Comparison of ENCODE assay signal across 13 mouse cellular contexts in genomic region chr1:171607176-171607575, GRCm38 (mm10). TPM values are rescaled to one million over a fixed set of nuclear protein-coding genes. Genes with fewer than 3 reads are reported as not detected.
DNase-seq lines count a peak whose midpoint lies in the region; ATAC-seq and TF ChIP-seq lines count a peak whose summit lies in the region.
"Had no signal": no experiment of that assay in that cellular context is flagged by ENCODE, and none has a peak within 500 bp of the region (broad histone marks: within the 10 kb centered on the region; RNA-seq: fewer than 3 reads in every experiment).

Ly9 (minus strand) TSS chr1:171607410.

- peaks cover 4 to 72% of the 10 kb centered on the region in 2 experiments; a peak in 3 of 4 replicates for H3K4me1 ChIP-seq in CH12.LX (ENCODE audit: control insufficient read depth in 1 of 2, insufficient read depth in 2 of 2)
- H3K4me1 ChIP-seq in megakaryocyte, embryonic 14.5 days: peaks cover 6% of the 10 kb centered on the region; the same call in 1 of the 2 replicates
- H3K4me1 ChIP-seq in midbrain, embryonic 13.5 days (replicated peaks): no peaks in the 10 kb centered on the region
- H3K4me1 ChIP-seq: limb, embryonic 15.5 days; neural tube, embryonic 15.5 days had no signal

- in situ Hi-C loops in CH12.LX (cut with MboI; ENCODE audit: low pct_ligation_motif_present, low pct_unique_long_range_greater_than_20kb, low sequenced_read_pairs): loop anchor here (5.0 kb wide), 1 partner anchor 50 kb away; no protein-coding TSS in a partner anchor

- peak; percentile 76 for TF ChIP-seq POLR2A in CH12.LX (IDR thresholded peaks at IDR 0.05; ENCODE audit: low read depth, low read length)

- dilution Hi-C loops in CH12.LX (cut with MboI; ENCODE audit: extremely low pct_ligation_motif_present, extremely low pct_unique_long_range_greater_than_20kb, low sequenced_read_pairs): no loop called here

- H3K27me3 ChIP-seq in CH12.LX (replicated peaks): no peaks in the 10 kb centered on the region
- peaks cover 7% of the 10 kb centered on the region for H3K27me3 ChIP-seq in megakaryocyte, embryonic 14.5 days (replicated peaks)
- H3K27me3 ChIP-seq in midbrain, embryonic 13.5 days: no peaks in the 10 kb centered on the region
- H3K27me3 ChIP-seq: limb, embryonic 15.5 days; neural tube, embryonic 15.5 days had no signal

- TF ChIP-seq EP300 in CH12.LX (IDR thresholded peaks at IDR 0.05; ENCODE audit: low read length): peak; percentile 38; the same call in 1 of the 2 replicates

- WGBS in midbrain, embryonic 13.5 days: 91% methylated on average over 9 of the region's 9 CpGs

- peaks cover 14 to 30% of the 10 kb centered on the region in 2 experiments for H3K36me3 ChIP-seq in CH12.LX (replicated peaks in 1 of 2; ENCODE audit: control insufficient read depth in 1 of 2, insufficient read depth in 1 of 2, low read length in 1 of 2)
- H3K36me3 ChIP-seq in megakaryocyte, embryonic 14.5 days (replicated peaks; ENCODE audit: low read length): no peaks in the 10 kb centered on the region
- no peaks in the 10 kb centered on the region for H3K36me3 ChIP-seq in midbrain, embryonic 13.5 days
- H3K36me3 ChIP-seq: limb, embryonic 15.5 days; neural tube, embryonic 15.5 days had no signal

- no peak within 1 kb of the TSS; the same call in 1 of the 2 replicates for H3K27ac ChIP-seq in CH12.LX (ENCODE audit: insufficient read depth, low read depth)
- H3K27ac ChIP-seq in midbrain, embryonic 13.5 days: no peak within 1 kb of the TSS
- H3K27ac ChIP-seq: hindbrain, embryonic 14.5 days; limb, embryonic 15.5 days; neural tube, embryonic 15.5 days had no signal

- peak within 1 kb of the TSS; percentile 60 to 86 (median 66) for H3K4me3 ChIP-seq in CH12.LX (replicated peaks in 1 of 3; ENCODE audit: low read depth in 2 of 3, low read length in 2 of 3, poor library complexity in 1 of 3)
- H3K4me3 ChIP-seq in megakaryocyte, embryonic 14.5 days (replicated peaks): peak within 1 kb of the TSS; percentile 46
- no peak within 1 kb of the TSS for H3K4me3 ChIP-seq in midbrain, embryonic 13.5 days (replicated peaks)
- H3K4me3 ChIP-seq: erythroblast, embryonic 14.5 days; limb, embryonic 15.5 days; neural tube, embryonic 15.5 days had no signal

- ATAC-seq in common myeloid progenitor, adult 5-6 weeks (replicated peaks; ENCODE audit: low read depth, poor library complexity, severe bottlenecking): peak; percentile 76
- no peak for ATAC-seq in midbrain, embryonic 13.5 days

- H3K4me2 ChIP-seq in CH12.LX (ENCODE audit: insufficient read depth, low read depth, poor library complexity, severe bottlenecking): peak within 1 kb of the TSS; percentile 72
- no peak within 1 kb of the TSS for H3K4me2 ChIP-seq in midbrain, embryonic 13.5 days (replicated peaks)
- H3K4me2 ChIP-seq: hindbrain, embryonic 14.5 days; limb, embryonic 15.5 days; neural tube, embryonic 15.5 days had no signal

- H3K9me3 ChIP-seq in CH12.LX (replicated peaks; ENCODE audit: low read length): no peaks in the 10 kb centered on the region
- no peaks in the 10 kb centered on the region for H3K9me3 ChIP-seq in megakaryocyte, embryonic 14.5 days
- no peaks in the 10 kb centered on the region for H3K9me3 ChIP-seq in midbrain, embryonic 13.5 days
- H3K9me3 ChIP-seq: limb, embryonic 15.5 days; neural tube, embryonic 15.5 days had no signal

- TF ChIP-seq CTCF in CH12.LX (conservative IDR thresholded peaks at IDR 0.05 in 1 of 2, IDR thresholded peaks at IDR 0.05 in 1 of 2; ENCODE audit: low read depth in 2 of 2, low read length in 2 of 2): no peak; a peak in 1 of 4 replicates

- H3K79me2 ChIP-seq in CH12.LX (replicated peaks; ENCODE audit: control insufficient read depth, extremely low read depth, insufficient read depth, poor library complexity, severe bottlenecking): peaks cover 6% of the 10 kb centered on the region; the same call in 1 of the 2 replicates

- DNase-seq in CH12.LX (ENCODE audit: extremely low read depth): peak; percentile 87
- peak; percentile 67 to 80 for DNase-seq in thymus, adult 18-20 months
- DNase-seq in urinary bladder, postnatal 10 days (ENCODE audit: low spot score): no peak
- DNase-seq in adipocyte (ENCODE audit: low spot score): no peak
- DNase-seq: cerebellum, adult 9-10 months; gastrocnemius, postnatal 25 days had no signal

- H3K9ac ChIP-seq in CH12.LX (ENCODE audit: insufficient read depth, low read depth): peak within 1 kb of the TSS; percentile 87
- H3K9ac ChIP-seq in midbrain, embryonic 13.5 days (replicated peaks): no peak within 1 kb of the TSS
- H3K9ac ChIP-seq: hindbrain, embryonic 14.5 days; limb, embryonic 15.5 days; neural tube, embryonic 15.5 days had no signal

- TF ChIP-seq RAD21 in CH12.LX (IDR thresholded peaks at IDR 0.05; ENCODE audit: low read depth, low read length): no peak

TF ChIP-seq in CH12.LX, 34 proteins besides CTCF, POLR2A, EP300 and RAD21:
- TF ChIP-seq GABPA (IDR thresholded peaks at IDR 0.05; ENCODE audit: insufficient replicate concordance, low read depth, low read length) (no peak), USF2 (conservative IDR thresholded peaks at IDR 0.05; ENCODE audit: low read depth, low read length) (no peak), BHLHE40 (IDR thresholded peaks at IDR 0.05; ENCODE audit: low read depth, low read length) (peak; percentile 96), ZKSCAN1 (IDR thresholded peaks at IDR 0.05; ENCODE audit: borderline replicate concordance, low read depth, low read length) (no peak), MXI1 (IDR thresholded peaks at IDR 0.05; ENCODE audit: low read depth, low read length) (peak; percentile 70), NELFE (IDR thresholded peaks at IDR 0.05; ENCODE audit: low read depth, low read length) (peak; percentile 79), UBTF (IDR thresholded peaks at IDR 0.05; ENCODE audit: low read depth, low read length) (no peak), RCOR1 (conservative IDR thresholded peaks at IDR 0.05; ENCODE audit: low read depth, low read length) (no peak), POLR2AphosphoS2 (IDR thresholded peaks at IDR 0.05; ENCODE audit: low read depth, low read length) (peak; percentile 62; the same call in 1 of the 2 replicates), MYC (IDR thresholded peaks at IDR 0.05; ENCODE audit: low read depth, low read length) (peak; percentile 87), ZC3H11A (IDR thresholded peaks at IDR 0.05; ENCODE audit: low read depth, low read length) (no peak), SMC3 (IDR thresholded peaks at IDR 0.05; ENCODE audit: low read depth, low read length) (no peak), PAX5 (IDR thresholded peaks at IDR 0.05; ENCODE audit: low read length) (no peak), MAZ (IDR thresholded peaks at IDR 0.05; ENCODE audit: low read depth, low read length) (no peak), JUN (IDR thresholded peaks at IDR 0.05; ENCODE audit: insufficient read depth, low read depth, low read length) (no peak; the same call in 1 of the 2 replicates), CHD2 (IDR thresholded peaks at IDR 0.05; ENCODE audit: low read length) (no peak), ZNF384 (IDR thresholded peaks at IDR 0.05; ENCODE audit: low read depth, low read length) (no peak), ETS1 (conservative IDR thresholded peaks at IDR 0.05; ENCODE audit: low read depth, low read length) (peak; percentile 31; the same call in 1 of the 2 replicates), IRF4 (IDR thresholded peaks at IDR 0.05; ENCODE audit: low read depth, low read length) (no peak), CHD1 (IDR thresholded peaks at IDR 0.05; ENCODE audit: low read depth, low read length) (no peak), TBP (conservative IDR thresholded peaks at IDR 0.05; ENCODE audit: low read depth, low read length) (peak; percentile 87), ZMIZ1 (IDR thresholded peaks at IDR 0.05; ENCODE audit: low read depth, low read length) (0 out of 2 replicates have a peak, but pooled peaks have one; percentile 53), USF1 (IDR thresholded peaks at IDR 0.05; ENCODE audit: low read depth, low read length) (no peak), MAFK (IDR thresholded peaks at IDR 0.05; ENCODE audit: insufficient replicate concordance, low read length) (no peak), KAT2A (IDR thresholded peaks at IDR 0.05; ENCODE audit: insufficient replicate concordance, low read length) (0 out of 2 replicates have a peak, but pooled peaks have one; percentile 7), TCF12 (IDR thresholded peaks at IDR 0.05; ENCODE audit: low read depth, low read length) (peak; percentile 75), MEF2A (IDR thresholded peaks at IDR 0.05; ENCODE audit: borderline replicate concordance, low read depth, low read length) (0 out of 2 replicates have a peak, but pooled peaks have one; percentile 46), E2F4 (IDR thresholded peaks at IDR 0.05; ENCODE audit: insufficient replicate concordance, low read depth, low read length) (no peak), NRF1 (IDR thresholded peaks at IDR 0.05; ENCODE audit: low read depth, low read length) (peak; percentile 93), ELF1 (IDR thresholded peaks at IDR 0.05; ENCODE audit: low read depth, low read length) (peak; percentile 84), MAX (IDR thresholded peaks at IDR 0.05; ENCODE audit: low read length) (peak; percentile 89), HCFC1 (IDR thresholded peaks at IDR 0.05; ENCODE audit: low read depth, low read length) (peak; percentile 54), JUND (conservative IDR thresholded peaks at IDR 0.05; ENCODE audit: low read depth, low read length) (no peak), SIN3A (IDR thresholded peaks at IDR 0.05; ENCODE audit: low read length) (peak; percentile 89)

RNA-seq across cellular contexts. Expression of gene Ly9, which starts in this region (rescaled TPM):
- total RNA-seq in CH12.LX (2012; rRNA removed): 43.6 and 46.7 TPM in 2 replicates
- 53.6 and 57.8 TPM in 2 replicates for total RNA-seq in CH12.LX (2014; rRNA removed)
- 68.6 and 74.4 TPM in 2 replicates for polyA plus RNA-seq in CH12.LX (2012; ENCODE audit: insufficient read length, low read depth)
- 20.2 and 27.0 TPM in 2 replicates for total RNA-seq in common myeloid progenitor, adult 5-6 weeks (2017)
- polyA plus RNA-seq in megakaryocyte, embryonic 14.5 days (2012; ENCODE audit: insufficient read depth, low replicate concordance): 3.3 TPM in 1 of 2 replicates, not detected in the other
- polyA plus RNA-seq in midbrain, embryonic 13.5 days (2015; fragmentation: Nextera tagmentation; extraction: Ambion mirVana): not detected in 2 replicates
- polyA plus RNA-seq: hindbrain, embryonic 14.5 days had no signal

Comparison
In these comparisons a context has a peak if more than half of its experiments do, and no peak if none do; other contexts are left out.
1. RNA of gene Ly9 (polyA plus RNA-seq): 68.6 to 74.4 TPM in CH12.LX; 3.3 TPM in megakaryocyte, embryonic 14.5 days and not detected in midbrain, embryonic 13.5 days; every median in the first group is over 10 times any median in the second.
2. DNase-seq: peak in CH12.LX (single experiment) and thymus, adult 18-20 months (2 of 2); none in urinary bladder, postnatal 10 days (single experiment) and adipocyte (single experiment).